Mouse (Mus musculus): ENCODE data around the gene Zfp354a.
A peak's percentile ranks its signal among the peaks of the same experiment; 100 is the strongest.

GRCm38 (mm10) chr11:51059151-51059571 is at the start of gene Zfp354a:
- TF ChIP-seq CTCF (IDR thresholded peaks at IDR 0.05; ENCODE audit: insufficient read depth, low read depth, low read length) = no peak
- 0 out of 2 replicates have a peak, but pooled peaks have one; percentile 43 for TF ChIP-seq POLR2A (IDR thresholded peaks at IDR 0.05; ENCODE audit: insufficient read depth, low read depth, low read length)
